Mouse (Mus musculus): ENCODE measurements around the gene Amot. TPM values are rescaled to one million over a fixed set of nuclear protein-coding genes. Genes with fewer than 3 reads are reported as not detected.

The Amot gene
- total RNA-seq, 2 experiments from 2014 or later: 20.3 to 22.4 TPM

Other genes with a start within 250 kb of the Amot start
- gene Lhfpl1, start 156.1 kb downstream of the Amot start, total RNA-seq (2021): under 1 TPM; 0.23 to 0.40 TPM